Mouse (Mus musculus): ENCODE measurements at regions not wholly inside any gene's neighbourhood (a gene's known extent, or its start where the extent isn't known, plus 50 kb on each side); places are given as distances from the start of the nearest gene placed in this dataset.

GRCm38 (mm10) chr8:102938771-102939170 lies 153.3 kb upstream of the Cdh11 start:
- WGBS, result 89% methylated on average over 2 of the region's 2 CpGs
- TF ChIP-seq POLR2A (IDR thresholded peaks at IDR 0.05; ENCODE audit: extremely low read depth, insufficient read depth, low read length), result no peak
- TF ChIP-seq CTCF (IDR thresholded peaks at IDR 0.05; ENCODE audit: low read depth, low read length), result no peak
- Histone ChIP-seq H3K27ac (replicated peaks; ENCODE audit: insufficient read depth, low read depth, low read length) (no peak overlapping the region), H3K79me2 (ENCODE audit: control insufficient read depth, insufficient read depth, low read length) (no peaks in the 10 kb centered on the region), H3K4me1 (ENCODE audit: control insufficient read depth, insufficient read depth, low read length) (no peaks in the 10 kb centered on the region), H3K9ac (ENCODE audit: low read depth, low read length) (no peak overlapping the region), H3K36me3 (ENCODE audit: control insufficient read depth, insufficient read depth, low read length) (no peaks in the 10 kb centered on the region), H3K4me3 (ENCODE audit: insufficient read depth, low read depth, low read length) (no peak overlapping the region), H3K27me3 (ENCODE audit: control insufficient read depth, insufficient read depth, low read length) (no peaks in the 10 kb centered on the region)
- no peak for DNase-seq (ENCODE audit: extremely low read depth, low read depth, low spot score)

- Histone ChIP-seq H3K27me3 (ENCODE audit: control insufficient read depth, insufficient read depth, low read length) (no peaks in the 10 kb centered on the region), H3K36me3 (ENCODE audit: control insufficient read depth, insufficient read depth, low read length) (no peaks in the 10 kb centered on the region), H3K4me1 (ENCODE audit: control insufficient read depth, insufficient read depth, low read length) (no peaks in the 10 kb centered on the region), H3K79me2 (ENCODE audit: control insufficient read depth, insufficient read depth, low read length) (no peaks in the 10 kb centered on the region), H3K9ac (ENCODE audit: low read depth, low read length) (no peak overlapping the region), H3K27ac (replicated peaks; ENCODE audit: insufficient read depth, low read depth, low read length) (no peak overlapping the region), H3K4me3 (ENCODE audit: insufficient read depth, low read depth, low read length) (no peak overlapping the region)
- WGBS, result 82% methylated on average over 5 of the region's 5 CpGs
- no peak for DNase-seq (ENCODE audit: extremely low read depth, low read depth, low spot score)
- TF ChIP-seq CTCF (IDR thresholded peaks at IDR 0.05; ENCODE audit: low read depth, low read length) (no peak), POLR2A (IDR thresholded peaks at IDR 0.05; ENCODE audit: extremely low read depth, insufficient read depth, low read length) (no peak)
Observed at GRCm38 (mm10) chr8:102945546-102945945, 160.1 kb upstream of the Cdh11 start.

- WGBS, result 84% methylated on average over 7 of the region's 7 CpGs
- H3K9ac ChIP-seq (ENCODE audit: low read depth, low read length), result no peak overlapping the region
- H3K79me2 ChIP-seq (ENCODE audit: control insufficient read depth, insufficient read depth, low read length), result no peaks in the 10 kb centered on the region
- no peaks in the 10 kb centered on the region for H3K4me1 ChIP-seq (ENCODE audit: control insufficient read depth, insufficient read depth, low read length)
- H3K27me3 ChIP-seq (ENCODE audit: control insufficient read depth, insufficient read depth, low read length), result no peaks in the 10 kb centered on the region
- H3K4me3 ChIP-seq (ENCODE audit: insufficient read depth, low read depth, low read length), result no peak overlapping the region
- no peak overlapping the region for H3K27ac ChIP-seq (replicated peaks; ENCODE audit: insufficient read depth, low read depth, low read length)
- no peaks in the 10 kb centered on the region for H3K36me3 ChIP-seq (ENCODE audit: control insufficient read depth, insufficient read depth, low read length)
- no peak for TF ChIP-seq CTCF (IDR thresholded peaks at IDR 0.05; ENCODE audit: low read depth, low read length)
- TF ChIP-seq POLR2A (IDR thresholded peaks at IDR 0.05; ENCODE audit: extremely low read depth, insufficient read depth, low read length), result no peak
- no peak for DNase-seq (ENCODE audit: extremely low read depth, low read depth, low spot score)
Observed at GRCm38 (mm10) chr8:102978161-102978581, 192.7 kb upstream of the Cdh11 start.

- TF ChIP-seq CTCF (IDR thresholded peaks at IDR 0.05; ENCODE audit: low read depth, low read length) (no peak), POLR2A (IDR thresholded peaks at IDR 0.05; ENCODE audit: extremely low read depth, insufficient read depth, low read length) (no peak)
Observed at GRCm38 (mm10) chr8:102983220-102983909, 197.9 kb upstream of the Cdh11 start.

GRCm38 (mm10) chr8:102983910-102984225 lies 198.4 kb upstream of the Cdh11 start:
- Histone ChIP-seq H3K9ac (ENCODE audit: low read depth, low read length) (no peak overlapping the region), H3K4me1 (ENCODE audit: control insufficient read depth, insufficient read depth, low read length) (no peaks in the 10 kb centered on the region), H3K36me3 (ENCODE audit: control insufficient read depth, insufficient read depth, low read length) (no peaks in the 10 kb centered on the region), H3K4me3 (ENCODE audit: insufficient read depth, low read depth, low read length) (no peak overlapping the region), H3K79me2 (ENCODE audit: control insufficient read depth, insufficient read depth, low read length) (no peaks in the 10 kb centered on the region), H3K27me3 (ENCODE audit: control insufficient read depth, insufficient read depth, low read length) (no peaks in the 10 kb centered on the region), H3K27ac (replicated peaks; ENCODE audit: insufficient read depth, low read depth, low read length) (no peak overlapping the region)
- DNase-seq (ENCODE audit: extremely low read depth, low read depth, low spot score), result no peak
- TF ChIP-seq CTCF (IDR thresholded peaks at IDR 0.05; ENCODE audit: low read depth, low read length), result no peak
- TF ChIP-seq POLR2A (IDR thresholded peaks at IDR 0.05; ENCODE audit: extremely low read depth, insufficient read depth, low read length), result no peak
- WGBS, result 55% methylated on average over 3 of the region's 3 CpGs

More at GRCm38 (mm10) chr8:102983220-102983909, 197.9 kb upstream of the Cdh11 start:
- H3K4me3 ChIP-seq (ENCODE audit: insufficient read depth, low read depth, low read length), result no peak overlapping the region
- H3K79me2 ChIP-seq (ENCODE audit: control insufficient read depth, insufficient read depth, low read length), result no peaks in the 10 kb centered on the region
- H3K27me3 ChIP-seq (ENCODE audit: control insufficient read depth, insufficient read depth, low read length), result no peaks in the 10 kb centered on the region
- 66% methylated on average over 3 of the region's 3 CpGs for WGBS
- no peak for DNase-seq (ENCODE audit: extremely low read depth, low read depth, low spot score)
- no peak overlapping the region for H3K9ac ChIP-seq (ENCODE audit: low read depth, low read length)
- H3K36me3 ChIP-seq (ENCODE audit: control insufficient read depth, insufficient read depth, low read length), result no peaks in the 10 kb centered on the region
- H3K4me1 ChIP-seq (ENCODE audit: control insufficient read depth, insufficient read depth, low read length), result no peaks in the 10 kb centered on the region
- H3K27ac ChIP-seq (replicated peaks; ENCODE audit: insufficient read depth, low read depth, low read length), result no peak overlapping the region

GRCm38 (mm10) chr8:103007284-103007984 lies 222.0 kb upstream of the Cdh11 start:
- 82% methylated on average over 2 of the region's 2 CpGs for WGBS
- H3K79me2 ChIP-seq (ENCODE audit: control insufficient read depth, insufficient read depth, low read length), result no peaks in the 10 kb centered on the region
- no peak for TF ChIP-seq POLR2A (IDR thresholded peaks at IDR 0.05; ENCODE audit: extremely low read depth, insufficient read depth, low read length)
- no peak for TF ChIP-seq CTCF (IDR thresholded peaks at IDR 0.05; ENCODE audit: low read depth, low read length)
- DNase-seq (ENCODE audit: extremely low read depth, low read depth, low spot score), result no peak
- H3K27me3 ChIP-seq (ENCODE audit: control insufficient read depth, insufficient read depth, low read length), result no peaks in the 10 kb centered on the region
- no peaks in the 10 kb centered on the region for H3K4me1 ChIP-seq (ENCODE audit: control insufficient read depth, insufficient read depth, low read length)
- H3K9ac ChIP-seq (ENCODE audit: low read depth, low read length), result no peak overlapping the region
- H3K36me3 ChIP-seq (ENCODE audit: control insufficient read depth, insufficient read depth, low read length), result no peaks in the 10 kb centered on the region
- no peak overlapping the region for H3K27ac ChIP-seq (replicated peaks; ENCODE audit: insufficient read depth, low read depth, low read length)
- H3K4me3 ChIP-seq (ENCODE audit: insufficient read depth, low read depth, low read length), result no peak overlapping the region
